Mouse (Mus musculus): ENCODE data around the gene Gcnt3. TPM values are rescaled to one million over a fixed set of nuclear protein-coding genes. Genes with fewer than 3 reads are reported as not detected.

Gcnt3 gene
- not detected for polyA plus RNA-seq (2015; fragmentation: Illumina TruSeq; extraction: RNeasy Lipid Tissue Mini Kit (QIAGEN cat#74804); ENCODE audit: insufficient read depth, low read depth, low replicate concordance)

DNA sequence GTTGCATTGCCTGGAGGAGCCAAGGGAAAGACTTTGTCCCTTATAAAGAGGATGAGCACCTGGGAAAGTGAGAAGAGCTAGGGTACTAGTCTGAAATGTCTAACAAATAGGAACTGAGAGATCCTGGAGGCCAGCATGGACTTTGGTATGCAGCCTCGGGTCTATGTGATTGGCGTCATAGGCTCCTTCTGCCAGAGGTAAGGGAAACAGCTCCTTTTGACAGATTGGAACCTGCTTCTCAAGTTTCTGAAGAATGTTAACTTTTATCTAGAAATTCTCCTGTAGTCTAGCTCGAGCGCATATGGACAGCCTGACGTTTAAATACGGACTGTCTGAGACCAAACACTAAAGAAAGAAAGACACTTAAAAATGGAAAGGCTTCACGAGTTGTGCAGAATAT is at the start of gene Gcnt3:
Gene Gcnt3 (minus strand): TSS at position 101 of the 400 bp plus-strand sequence.

DNA sequence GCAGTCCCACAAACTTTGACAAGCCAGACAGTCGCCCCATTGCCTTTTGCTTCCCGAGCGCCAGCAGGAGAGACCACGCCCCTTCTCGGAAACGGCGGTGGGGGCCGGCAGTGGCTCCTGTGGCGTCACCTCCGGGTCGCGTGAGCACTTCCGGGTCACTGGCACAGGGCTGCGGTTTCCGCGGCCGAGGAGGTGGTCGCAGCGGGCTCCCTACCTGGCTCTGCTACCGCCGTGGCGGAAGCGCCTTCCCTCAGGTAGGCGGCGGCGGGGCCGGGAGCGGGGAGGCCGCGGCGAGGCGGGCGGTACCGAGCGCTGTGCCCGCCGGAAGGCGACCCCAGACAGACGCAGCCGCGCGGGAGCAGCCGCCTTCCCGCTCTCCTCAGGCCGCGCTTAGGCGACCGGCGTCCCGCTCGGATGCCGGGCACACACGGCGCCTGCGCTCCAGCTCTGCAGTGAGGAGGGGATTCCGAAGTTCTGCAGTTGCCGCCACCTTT is 25.4 kb downstream of the Gcnt3 start, which contains the start of gene Gtf2a2:
Gene Gtf2a2 (plus strand): TSS at position 143 of the 494 bp plus-strand sequence.

GRCm38 (mm10) chr9:69989303-69990121 is 48.4 kb downstream of the Gcnt3 start, which contains the start of gene Bnip2:
Gene Bnip2 (plus strand): TSS chr9:69989466.

Other genes starting within 250 kb of the Gcnt3 start
- 21.7 TPM for gene Bnip2, start 48.6 kb downstream of the Gcnt3 start, polyA plus RNA-seq (2015; fragmentation: Illumina TruSeq; extraction: RNeasy Lipid Tissue Mini Kit (QIAGEN cat#74804); ENCODE audit: insufficient read depth, low read depth, low replicate concordance)
- gene Gtf2a2, start 25.5 kb downstream of the Gcnt3 start, polyA plus RNA-seq (2015; fragmentation: Illumina TruSeq; extraction: RNeasy Lipid Tissue Mini Kit (QIAGEN cat#74804); ENCODE audit: insufficient read depth, low read depth, low replicate concordance) = 24.0 TPM
- 1.9 TPM for gene Fam81a, start 104.5 kb upstream of the Gcnt3 start, polyA plus RNA-seq (2015; fragmentation: Illumina TruSeq; extraction: RNeasy Lipid Tissue Mini Kit (QIAGEN cat#74804); ENCODE audit: insufficient read depth, low read depth, low replicate concordance)
- gene Myo1e, start 169.3 kb upstream of the Gcnt3 start, polyA plus RNA-seq (2015; fragmentation: Illumina TruSeq; extraction: RNeasy Lipid Tissue Mini Kit (QIAGEN cat#74804); ENCODE audit: insufficient read depth, low read depth, low replicate concordance) = 5.0 TPM

Data from pancreas, adult 10 weeks (tissue).